Mouse (Mus musculus) embryonic fibroblast, embryonic 13.5 days (primary cell): ENCODE measurements around the gene Wnt3a.

Experiments
- CTCF ChIP-seq: IDR thresholded peaks from 2 replicates; pipeline ENCODE4 v1.5.1; 2011; ENCODE audit warnings: mild to moderate bottlenecking, control low read depth, low read length, moderate library complexity, borderline replicate concordance; ENCODE audit not compliant: insufficient read depth
- POLR2A ChIP-seq: IDR thresholded peaks from 2 replicates; pipeline ENCODE4 v1.6.1; 2011; ENCODE audit warnings: low read depth, mild to moderate bottlenecking, control low read depth, low read length, moderate library complexity

- TF ChIP-seq CTCF (no peak), POLR2A (no peak)
Measured at GRCm38 (mm10) chr11:59259647-59260046, 30.9 kb downstream of the Wnt3a start.
